Mouse (Mus musculus) ES-CJ7 (cell line): ENCODE data around the gene Gm6993.

Source experiments
- DNase-seq: peaks from one replicate; pipeline ENCODE4 v3.0.0; 2011; ENCODE audit warnings: low read depth, low spot score

Gene Gm6993

DNA sequence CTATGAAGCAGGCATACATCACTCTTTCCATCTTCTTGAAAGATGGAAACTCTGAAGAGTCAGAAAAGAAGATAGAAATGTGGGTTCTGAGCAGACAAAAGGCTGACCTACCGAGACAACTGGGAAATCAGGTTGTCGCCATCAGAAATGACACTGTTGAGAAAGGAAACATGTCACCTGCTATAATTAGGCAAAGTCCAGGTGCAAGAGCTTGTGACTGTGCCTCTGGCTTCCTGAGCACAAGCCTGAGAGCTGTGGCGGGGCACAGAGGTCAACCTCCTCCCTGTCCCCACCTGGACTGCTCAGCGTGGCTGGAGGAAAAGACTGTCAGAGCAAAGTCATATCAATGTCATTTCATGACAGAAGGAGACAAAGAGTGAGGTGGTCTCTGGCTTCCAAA is 772 bp upstream of the Gm6993 start:
- no peak for DNase-seq

DNA sequence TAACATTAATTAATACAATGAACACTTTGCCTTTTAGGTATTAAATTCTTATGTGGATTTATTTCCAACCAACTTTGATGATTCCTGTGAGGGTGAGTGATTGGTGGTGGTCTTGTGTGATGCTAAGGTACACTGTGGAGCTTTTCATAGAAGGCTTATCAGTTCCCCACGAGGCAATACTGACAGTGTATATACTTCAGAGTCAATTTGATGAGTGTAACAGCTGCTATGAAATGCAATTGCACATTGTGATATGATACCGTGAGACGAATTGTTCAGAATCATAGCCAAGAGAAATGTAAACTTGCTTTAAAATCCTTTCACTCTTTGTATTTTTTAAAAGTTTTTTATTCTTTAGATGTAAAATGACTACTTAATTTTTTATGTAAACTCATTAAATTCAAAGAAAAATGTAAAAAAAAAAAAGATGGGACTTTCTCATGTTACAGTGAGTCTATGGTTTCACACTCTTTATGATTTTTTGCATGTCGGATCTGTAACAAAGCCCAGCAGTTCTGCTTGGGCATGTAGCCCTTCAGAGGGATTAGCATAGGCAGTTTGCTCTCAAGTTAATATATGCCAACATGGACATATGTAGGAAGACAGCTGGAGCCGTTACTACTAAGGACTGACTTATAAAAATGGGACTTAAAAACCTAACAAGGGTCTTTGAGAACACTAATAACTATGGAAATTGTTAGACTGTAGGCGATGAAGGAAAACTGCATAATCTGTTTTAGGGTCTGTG is 1.2 kb downstream of the Gm6993 start:
- no peak for DNase-seq

DNA sequence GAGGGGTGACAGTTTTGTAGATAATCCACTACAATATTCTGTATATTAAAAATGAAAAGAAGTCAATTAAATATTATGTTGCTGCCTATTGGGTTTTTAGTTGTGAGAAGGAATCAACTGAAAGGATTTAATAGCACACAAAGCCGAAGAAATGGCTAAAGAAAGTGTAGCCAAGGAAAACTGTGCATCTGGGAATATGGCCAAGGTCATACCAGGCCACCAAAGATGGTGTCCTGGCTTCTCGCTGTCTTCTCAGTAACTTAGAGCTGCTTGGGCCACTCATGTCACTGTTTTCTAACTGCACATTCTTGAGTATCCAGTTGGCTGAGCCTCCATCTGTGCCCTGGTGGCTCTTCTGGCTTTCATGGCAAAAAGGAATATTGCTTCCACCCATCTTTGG is 3.4 kb downstream of the Gm6993 start:
- DNase-seq = no peak

DNA sequence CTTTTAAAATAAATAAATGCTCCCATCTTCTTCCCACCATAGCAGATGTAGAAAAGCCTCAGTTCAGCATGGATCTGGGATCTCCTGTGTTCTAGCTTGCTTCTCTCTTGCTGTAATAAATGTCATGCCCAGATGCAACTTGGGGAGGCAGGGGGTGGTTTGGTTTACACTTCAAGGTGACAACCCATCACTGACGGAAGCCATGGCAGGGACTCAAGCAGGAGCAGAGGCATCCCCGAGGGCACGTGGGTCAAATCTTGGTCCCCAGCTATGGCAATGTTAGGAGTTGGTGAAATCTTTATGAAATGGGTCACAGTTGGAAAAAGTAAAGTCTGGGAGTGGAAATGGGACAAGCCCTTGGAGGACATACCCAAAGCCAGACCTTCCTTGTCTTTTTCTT is 4.1 kb downstream of the Gm6993 start:
- DNase-seq = no peak

DNA sequence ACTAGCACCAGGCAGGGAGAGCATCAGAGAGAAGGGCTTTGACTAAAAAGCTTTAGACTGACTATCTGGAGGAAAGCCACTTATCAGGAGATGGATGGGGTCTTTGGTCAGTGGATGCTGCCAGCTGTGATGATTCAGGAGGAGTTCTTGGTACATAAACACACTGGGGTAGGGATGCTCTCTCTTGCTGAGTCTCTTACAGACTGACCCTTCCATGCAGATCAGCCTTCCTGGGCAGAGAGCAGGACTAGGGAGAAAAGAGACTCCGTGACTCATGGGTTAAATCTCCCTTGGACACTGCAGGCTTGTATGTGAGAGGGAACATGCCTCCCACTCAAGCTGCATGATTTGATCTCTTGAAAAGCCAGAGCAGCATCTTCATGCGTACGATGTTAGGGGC is 5.6 kb downstream of the Gm6993 start:
- DNase-seq = no peak

DNA sequence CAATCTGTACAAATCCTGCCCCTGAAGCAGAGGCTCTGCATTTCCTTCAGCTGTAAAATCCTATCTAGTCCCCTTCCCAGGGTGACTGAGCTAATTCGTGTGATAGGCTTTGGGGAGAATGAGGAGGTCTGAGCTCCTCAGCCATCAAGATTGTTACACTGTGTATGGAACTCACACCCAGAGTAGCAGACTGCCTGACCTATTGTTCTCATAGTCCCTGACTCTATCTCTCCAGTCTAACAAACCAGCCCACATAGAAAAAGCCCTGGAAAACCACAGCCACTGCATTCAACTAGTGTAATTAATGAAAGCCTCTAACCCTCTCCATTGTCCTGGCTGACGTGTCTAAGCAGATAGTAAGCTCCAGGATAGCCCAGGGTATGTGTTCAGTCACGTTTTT is 6.0 kb downstream of the Gm6993 start:
- no peak for DNase-seq

DNA sequence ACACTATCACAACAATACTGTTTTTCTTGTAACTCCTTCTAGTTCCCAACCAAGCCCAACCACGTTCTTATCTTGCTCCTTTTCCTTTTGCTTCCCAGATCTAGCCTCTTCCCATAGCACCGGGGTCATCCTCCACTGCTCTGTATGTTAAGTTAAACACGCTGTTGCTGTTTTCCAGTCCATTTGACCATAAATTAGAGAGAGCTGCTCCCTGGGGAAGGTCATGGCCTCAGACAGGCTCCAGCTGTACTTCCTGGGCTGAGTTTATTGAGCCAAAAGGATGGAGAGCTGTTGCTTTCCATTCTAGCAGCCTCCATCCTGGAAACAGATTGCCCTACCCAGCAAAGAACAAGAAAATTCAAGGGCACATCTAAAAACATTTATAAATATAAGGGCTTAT is 7.6 kb downstream of the Gm6993 start:
- no peak for DNase-seq

DNA sequence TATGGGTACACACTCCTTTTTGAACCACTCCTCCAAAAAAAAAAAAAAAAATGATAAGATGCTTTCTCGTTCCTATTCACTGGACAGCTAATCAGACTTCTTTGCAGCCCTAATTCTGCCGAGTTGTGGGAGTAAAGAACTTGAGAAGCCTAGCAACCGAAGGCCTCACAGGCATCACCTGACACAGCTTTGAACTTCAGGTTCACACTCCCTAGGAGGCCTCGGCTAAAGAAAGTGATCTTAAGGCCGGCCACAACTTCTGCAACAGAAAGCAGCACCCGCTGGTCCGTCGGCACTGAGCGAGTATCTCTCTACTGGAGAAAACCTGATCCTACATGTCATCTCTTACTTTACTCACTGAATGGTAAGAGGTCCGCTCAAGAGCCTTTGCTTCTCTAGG is 8.1 kb downstream of the Gm6993 start:
- DNase-seq = no peak

DNA sequence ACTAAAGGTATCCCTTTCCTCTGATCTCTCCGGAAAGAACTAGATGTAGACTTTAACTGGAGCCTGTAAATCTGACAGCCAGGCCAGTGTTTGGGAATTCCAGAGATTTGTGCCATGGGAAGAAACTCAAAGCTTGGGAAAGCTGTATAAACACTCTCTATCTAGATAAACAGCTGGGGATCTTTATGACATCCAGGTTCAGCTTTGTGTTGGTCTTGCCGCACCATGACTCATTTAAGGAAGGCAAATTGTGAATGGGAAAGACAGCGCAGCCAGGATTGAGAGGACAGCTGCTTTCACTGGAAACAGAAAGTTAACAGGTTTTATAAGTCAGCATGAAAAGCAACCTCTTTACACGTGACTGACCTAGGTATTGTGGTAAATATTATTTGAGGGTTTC is 11.7 kb downstream of the Gm6993 start:
- no peak for DNase-seq

DNA sequence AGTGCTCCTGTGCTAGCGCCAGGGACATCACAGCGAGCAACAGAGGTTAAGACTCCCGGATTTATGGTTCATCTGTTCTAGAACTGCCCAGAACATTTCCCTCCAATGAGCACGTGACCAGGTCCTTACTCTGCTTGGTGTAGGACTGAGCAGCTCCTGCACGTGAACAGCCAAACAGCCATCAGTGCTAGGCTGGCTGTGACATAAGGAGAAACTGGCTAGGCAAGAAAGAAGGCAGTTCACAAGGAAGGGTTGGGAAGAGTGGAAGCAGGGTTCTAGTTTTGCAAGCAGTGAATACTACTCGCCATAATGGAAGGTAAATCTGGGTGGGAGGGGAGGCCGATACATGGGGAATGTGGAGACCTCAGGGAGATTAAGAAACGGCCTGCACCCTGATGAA is 14.4 kb downstream of the Gm6993 start:
- DNase-seq = no peak

DNA sequence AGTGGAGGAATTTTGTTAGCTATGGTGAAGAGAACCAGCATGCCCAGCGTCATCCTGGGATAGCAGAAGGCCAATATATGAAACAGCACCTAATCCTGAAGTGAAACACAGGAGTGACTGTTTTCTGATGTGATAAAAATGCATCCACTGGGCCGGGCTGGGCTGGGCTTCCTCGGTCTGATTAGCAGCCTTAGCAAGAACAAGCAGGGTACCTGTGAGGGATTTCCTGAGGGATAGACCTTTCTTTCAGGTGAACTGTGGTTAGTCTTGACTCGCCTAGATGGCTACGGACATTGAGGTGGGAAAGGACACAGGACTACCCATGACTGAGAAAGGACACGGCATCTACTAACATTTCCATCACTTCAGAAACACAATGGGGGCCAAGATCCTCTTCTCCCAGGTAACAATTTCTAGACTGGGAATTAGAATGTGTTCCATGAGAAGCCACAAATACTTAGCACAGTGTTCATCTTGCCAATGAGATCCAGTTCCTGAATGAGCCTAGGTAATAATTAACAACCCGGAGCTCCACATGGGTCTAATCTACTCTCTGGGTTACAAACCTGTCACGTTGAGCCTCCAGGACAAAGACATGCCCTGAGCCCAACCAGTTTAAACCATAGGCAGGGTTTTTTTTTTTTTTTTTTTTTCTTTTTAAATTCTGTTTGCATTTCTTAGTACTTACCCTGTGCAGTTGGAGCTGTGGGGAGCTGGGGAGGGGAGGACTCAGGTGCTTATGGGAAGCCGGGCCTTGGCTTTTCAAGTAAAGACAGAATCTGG is 15.7 kb downstream of the Gm6993 start:
- DNase-seq = no peak

DNA sequence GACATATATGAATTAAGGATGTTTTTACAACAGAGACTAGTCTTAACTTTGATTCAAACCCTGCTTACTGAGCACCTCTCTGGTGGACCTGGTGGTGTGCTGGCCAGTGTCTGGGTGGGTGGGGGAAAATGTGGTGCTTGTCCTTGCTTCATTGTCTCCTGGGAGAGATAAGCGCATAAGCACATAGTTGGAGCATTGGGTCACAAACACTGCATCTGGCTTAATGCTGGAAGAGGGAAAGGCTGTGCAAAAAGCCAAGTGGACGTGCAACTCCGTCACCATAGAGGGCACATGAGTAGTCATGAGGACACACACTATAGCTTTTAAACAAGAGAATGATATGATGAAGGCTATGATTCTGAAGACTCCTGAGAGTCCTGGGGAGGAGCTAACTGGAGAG is 21.3 kb downstream of the Gm6993 start:
- DNase-seq = no peak

DNA sequence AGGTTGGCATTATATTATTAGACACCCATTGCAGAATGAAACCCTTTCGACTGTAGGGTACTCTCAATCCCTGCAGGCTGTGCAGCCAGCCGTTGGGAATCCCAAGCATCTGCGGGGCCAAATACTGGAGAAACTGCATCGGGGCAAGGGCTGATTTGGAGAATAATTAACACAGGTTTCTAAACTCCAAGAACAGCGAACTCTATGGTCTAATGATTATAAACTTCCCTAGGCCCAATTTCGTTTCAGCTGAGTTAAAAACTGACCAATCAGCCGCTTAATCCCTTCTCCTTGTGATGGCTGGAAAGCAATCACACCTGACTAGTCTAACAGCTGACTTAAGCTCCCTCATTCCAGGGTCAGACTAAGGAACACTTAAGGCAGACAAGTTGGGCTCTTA is 23.4 kb downstream of the Gm6993 start:
- no peak for DNase-seq

DNA sequence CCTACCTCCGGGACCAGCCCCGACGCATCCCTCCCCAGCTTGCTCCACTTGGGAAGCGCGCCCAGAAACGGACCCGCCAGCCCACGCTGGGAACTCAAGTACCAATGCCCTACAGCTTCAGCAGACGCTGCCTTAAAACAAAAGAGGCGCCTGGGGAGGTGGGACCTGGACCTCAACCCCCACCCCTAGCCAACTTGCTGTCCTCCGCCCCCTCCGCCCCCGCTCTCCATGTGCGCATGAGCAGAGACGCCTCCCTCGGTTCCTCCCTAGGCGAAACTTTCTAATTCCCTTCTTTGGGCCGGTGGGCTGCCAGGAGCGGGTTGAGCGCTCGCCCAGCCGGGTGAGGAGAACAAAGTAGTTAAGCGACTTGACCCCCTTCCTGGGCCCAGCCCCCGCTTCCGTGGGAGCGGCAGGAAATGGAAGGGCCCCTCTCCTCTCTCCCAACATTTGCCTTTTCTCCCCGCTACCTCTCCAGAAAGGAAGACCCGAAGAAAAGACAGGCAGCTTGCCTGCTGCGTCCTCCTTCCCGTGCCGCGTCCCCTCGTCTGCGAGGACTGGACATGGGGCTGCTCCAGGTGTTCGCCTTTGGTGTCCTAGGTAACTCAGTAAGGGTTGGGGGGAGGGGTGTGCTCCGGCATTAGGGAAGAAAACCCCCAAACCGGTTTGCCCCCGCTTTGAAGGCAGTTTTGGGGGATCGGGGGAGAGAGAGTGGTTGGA is 24.6 kb downstream of the Gm6993 start, which contains the start of gene Lamb1:
TSS of gene Lamb1 (plus strand) at position 230 of the 717 bp plus-strand sequence.
- DNase-seq = peak; percentile 86

DNA sequence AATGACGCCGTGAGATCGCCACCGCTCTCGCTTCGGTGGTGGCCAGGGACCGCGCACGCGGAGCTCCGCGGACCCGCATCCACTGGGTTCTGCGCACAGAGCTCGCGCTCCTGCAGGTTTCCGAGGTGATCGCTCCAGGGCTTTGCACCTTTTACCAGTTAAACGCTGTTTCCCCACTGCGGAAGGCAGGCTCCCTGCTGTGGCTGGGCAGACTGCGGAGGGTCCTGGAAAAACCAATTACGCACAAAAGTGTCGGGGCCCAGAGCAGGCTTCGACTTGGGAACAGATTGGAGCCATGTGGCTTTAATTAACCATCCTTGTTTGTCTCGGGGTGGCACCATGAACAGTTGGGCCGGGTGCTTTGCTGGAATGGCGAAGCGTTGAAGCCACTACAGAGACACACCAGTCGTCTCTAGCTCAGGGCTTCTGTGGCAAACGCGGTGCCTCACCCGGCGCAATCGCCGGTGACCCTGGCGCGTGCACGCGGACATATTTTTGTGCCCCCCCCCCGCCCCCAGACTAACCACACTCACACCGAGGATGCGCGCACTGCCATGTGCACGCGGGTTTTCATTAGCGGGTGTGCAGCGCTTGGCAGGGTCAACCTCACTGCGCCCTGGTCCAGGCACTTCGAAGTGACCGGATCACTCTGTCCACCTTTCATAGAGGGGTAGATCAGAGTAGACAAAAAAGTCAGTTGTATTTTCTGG is 25.3 kb downstream of the Gm6993 start:
- DNase-seq = peak; percentile 31

DNA sequence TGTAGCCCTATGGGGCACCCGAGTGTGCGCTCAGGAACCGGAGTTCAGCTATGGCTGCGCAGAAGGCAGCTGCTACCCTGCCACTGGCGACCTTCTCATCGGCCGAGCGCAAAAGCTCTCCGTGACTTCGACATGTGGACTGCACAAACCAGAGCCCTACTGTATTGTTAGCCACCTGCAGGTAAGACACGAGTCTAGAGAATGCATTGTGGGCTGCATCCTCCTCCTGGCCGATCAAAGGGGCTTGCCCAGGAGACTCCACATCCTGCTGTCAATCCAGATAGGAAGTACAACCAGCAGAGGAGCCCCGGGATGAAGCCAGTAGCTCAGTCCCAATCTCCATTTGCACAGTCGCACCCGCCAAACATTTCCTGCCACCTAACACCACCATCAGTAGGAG is 26.1 kb downstream of the Gm6993 start:
- DNase-seq = peak; percentile 37

DNA sequence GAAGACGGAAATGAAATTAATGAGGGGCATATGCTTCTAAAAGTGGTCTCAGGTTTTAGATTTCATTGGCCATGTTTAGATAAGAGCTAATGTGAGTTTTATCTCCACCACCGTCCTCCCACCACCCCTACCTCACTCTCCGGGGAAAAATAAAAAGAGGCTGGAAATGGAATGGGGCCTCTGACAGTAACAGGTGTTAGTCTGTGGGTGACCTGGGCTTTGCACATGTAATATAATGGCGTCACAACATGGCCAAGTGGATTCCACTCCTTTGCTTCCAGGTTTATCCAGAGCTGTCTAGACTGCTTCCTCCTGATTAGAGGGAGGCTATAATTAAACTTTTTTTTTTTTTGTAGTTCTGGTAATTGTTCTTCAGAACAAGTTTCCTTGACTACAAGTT is 26.8 kb downstream of the Gm6993 start:
- DNase-seq = no peak

DNA sequence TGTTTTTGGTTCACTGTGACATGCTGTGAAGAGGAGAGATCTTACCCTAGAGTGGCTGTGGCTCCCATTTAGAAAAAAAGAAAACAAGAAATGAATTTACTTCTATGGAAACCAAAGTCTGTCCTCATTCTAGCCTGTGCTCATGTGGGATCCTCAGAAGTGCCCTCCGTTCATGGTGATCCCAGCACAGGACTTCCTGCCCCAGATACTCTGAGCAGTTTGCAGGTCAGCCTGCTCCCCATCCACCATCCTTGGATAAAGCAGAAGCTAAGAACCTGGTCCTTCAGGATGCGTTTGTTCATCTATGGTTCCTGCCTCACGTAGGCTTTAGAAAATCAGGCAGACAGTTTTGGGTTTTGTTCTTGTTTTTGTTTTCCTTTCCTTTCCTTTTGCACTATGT is 27.7 kb downstream of the Gm6993 start:
- no peak for DNase-seq

DNA sequence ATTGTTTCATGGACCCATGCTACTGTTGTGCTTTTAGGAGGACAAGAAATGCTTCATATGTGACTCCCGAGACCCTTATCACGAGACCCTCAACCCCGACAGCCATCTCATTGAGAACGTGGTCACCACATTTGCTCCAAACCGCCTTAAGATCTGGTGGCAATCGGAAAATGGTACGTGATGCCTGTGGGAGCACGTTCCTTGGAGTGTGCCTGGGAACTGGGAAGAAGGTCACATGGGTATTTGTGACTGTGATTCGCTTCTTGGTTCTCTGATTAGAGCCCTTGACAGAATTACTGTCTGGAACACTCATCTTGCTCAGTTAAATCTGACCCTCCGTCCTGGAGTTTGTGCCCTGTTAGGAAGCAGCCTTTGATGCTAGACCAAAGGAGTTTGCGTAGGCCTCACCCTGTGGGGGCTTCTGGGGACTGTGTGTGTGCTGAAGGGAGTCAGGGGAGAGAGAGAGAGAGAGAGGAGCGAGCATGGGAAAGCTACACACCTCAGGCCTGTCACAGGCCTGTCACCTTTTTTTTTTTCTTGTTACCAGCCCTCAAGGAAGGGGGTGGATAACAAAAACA is 28.5 kb downstream of the Gm6993 start:
- no peak for DNase-seq

DNA sequence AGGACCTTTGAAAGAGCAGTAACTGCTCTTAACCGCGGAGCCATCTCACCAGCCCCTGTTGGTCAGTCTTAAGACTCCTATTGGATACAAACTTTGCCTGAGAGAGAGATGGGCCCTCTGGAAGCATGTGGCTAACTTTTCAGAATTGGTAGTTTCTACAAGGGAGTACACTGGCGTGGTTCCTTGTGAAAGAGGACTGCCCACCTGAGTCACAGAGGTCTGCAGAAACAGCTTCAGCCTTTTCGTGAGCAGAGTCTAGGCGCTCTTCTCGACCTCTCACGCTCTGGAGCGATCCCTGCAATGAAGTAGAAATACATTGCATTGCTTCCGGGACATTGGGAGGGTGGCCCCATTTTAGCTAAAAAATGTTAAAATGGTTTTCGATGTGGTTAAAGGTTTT is 29.8 kb downstream of the Gm6993 start:
- no peak for DNase-seq

DNA sequence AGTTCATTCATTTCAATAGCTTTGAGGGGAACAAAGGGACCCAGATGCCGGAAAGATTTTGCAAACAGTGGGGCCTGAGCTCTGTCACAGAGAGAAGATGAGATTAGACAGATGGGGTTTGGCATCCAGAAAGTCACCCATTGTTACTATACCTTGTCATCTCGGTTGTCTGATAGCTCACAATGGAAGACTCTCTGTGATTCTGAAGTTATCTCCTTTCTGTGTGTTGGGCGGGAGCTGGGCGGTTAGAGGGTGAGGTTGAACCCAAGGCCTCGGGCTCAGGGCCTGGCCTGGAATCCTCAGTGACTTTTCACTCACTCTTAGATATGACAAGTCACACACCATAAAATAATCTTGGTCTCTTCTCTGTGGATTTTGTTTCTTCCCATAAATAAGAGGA is 30.2 kb downstream of the Gm6993 start:
- DNase-seq = no peak
